Mouse (Mus musculus) megakaryocyte, embryonic 14.5 days (primary cell): ENCODE measurements around the gene Gpi1.

ENCODE experiments used
- FLI1 ChIP-seq: IDR thresholded peaks from 2 replicates; pipeline ENCODE4 v1.6.1; 2012; ENCODE audit warnings: low read length, inconsistent platforms, mixed read lengths
- GATA1 ChIP-seq: IDR thresholded peaks from 3 replicates; pipeline ENCODE4 v1.6.1; 2012; ENCODE audit warnings: mixed read lengths, low read length, inconsistent platforms, borderline replicate concordance

DNA sequence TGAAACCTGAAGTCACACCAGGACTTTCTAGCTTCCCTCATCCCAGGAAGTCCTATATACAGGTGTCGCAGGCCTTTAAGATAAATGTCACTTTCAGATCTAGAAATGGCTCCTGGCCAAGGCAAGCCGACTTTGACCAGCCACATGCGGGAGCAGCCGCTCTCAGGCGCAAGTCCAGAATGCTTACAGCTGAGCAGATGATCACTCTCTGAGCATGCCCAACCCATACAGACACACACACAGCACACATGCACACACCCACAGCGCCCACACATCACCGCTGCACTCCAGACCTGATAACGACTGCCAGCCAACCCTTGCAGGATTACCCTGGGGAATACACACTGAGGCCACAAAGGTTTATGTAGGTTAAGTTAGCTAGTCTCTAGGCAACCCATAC is 4.0 kb downstream of the Gpi1 start:
- TF ChIP-seq GATA1 (no peak), FLI1 (no peak)
